Mouse (Mus musculus) adrenal gland, postnatal 14 days (tissue): ENCODE results near the gene Srsf10. TPM values are rescaled to one million over a fixed set of nuclear protein-coding genes. Genes with fewer than 3 reads are reported as not detected.

ENCODE experiments used
- DNase-seq: peaks from one replicate; pipeline ENCODE4 v3.0.0; 2021; ENCODE audit warnings: mixed read lengths
- total RNA-seq: library from RNA; stranded (reverse); gene quantifications from 2 replicates; pipeline ENCODE4 v1.2.3, GENCODE M21; 2021

The Srsf10 gene
- total RNA-seq, 1 experiment from 2014 or later = 119 TPM

DNA sequence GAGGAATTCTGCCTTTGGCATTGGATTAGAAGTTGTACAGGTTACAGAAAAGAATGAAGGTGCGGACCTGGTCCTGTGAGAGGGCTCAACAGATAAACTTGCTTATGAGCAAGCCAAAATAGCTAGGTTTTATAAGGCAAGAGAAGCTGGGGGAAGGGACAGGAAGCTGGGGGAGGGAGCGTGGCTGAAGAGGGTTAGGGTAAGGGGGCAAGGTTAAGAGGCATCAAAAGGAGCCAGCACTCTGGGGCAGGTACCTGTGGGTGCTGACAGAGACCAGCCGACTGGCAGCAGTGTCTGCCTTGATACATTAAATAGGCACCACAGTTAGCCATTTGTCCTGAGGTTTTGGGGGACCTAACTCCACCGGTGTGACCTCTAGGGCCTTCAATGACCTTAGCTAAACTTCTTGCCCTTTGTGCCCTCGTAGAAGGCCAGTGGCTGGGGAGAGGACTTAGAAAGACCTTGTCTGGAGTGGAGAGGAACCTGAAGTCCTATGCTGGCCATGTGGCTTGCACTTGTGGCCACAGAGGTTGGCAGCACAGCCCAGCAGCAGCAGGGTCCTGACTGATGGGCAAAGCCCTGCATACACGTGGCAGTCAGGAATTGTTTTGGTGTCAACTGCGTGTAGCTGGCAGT lies 28.5 kb downstream of the Srsf10 start:
- DNase-seq = peak; percentile 23

DNA sequence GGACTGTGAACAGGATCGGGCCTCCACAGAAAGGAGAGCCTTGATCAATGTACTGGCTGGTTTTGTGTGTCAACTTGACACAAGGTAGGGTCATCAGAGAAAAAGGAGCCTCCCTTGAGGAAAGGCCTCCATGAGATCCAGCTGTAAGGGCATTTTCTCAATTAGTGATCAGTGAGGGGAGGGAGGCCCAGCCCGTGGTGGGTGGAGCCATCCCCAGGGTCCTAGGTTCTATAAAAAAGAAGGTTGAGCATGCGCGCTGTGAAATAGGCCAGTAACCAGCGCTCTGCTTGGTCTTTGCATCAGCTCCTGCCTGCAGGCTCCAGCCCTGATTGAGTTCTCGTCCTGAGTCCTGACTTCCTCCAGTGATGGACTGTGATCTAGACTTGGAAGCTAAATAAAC lies 29.0 kb downstream of the Srsf10 start:
- DNase-seq = no peak

DNA sequence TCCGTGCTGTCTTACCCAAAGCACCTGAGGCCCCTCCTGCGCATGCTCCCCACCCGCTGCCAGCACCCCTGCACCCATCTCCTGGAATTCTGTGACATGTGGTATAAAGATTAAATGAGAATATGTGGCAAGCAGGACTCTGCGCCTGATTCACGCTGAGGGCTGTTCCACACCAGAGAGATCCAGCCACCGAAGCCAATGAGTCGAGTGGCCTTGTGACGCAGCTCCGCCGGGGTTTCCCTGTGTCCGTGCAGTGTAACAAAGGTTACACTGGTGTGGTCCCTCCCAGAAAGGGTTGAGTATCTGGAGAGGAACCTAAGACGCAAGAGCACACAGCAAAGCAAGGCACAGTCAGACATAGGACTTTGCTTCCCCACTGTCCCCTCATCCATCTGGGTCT lies 30.1 kb downstream of the Srsf10 start:
- DNase-seq = peak; percentile 74

DNA sequence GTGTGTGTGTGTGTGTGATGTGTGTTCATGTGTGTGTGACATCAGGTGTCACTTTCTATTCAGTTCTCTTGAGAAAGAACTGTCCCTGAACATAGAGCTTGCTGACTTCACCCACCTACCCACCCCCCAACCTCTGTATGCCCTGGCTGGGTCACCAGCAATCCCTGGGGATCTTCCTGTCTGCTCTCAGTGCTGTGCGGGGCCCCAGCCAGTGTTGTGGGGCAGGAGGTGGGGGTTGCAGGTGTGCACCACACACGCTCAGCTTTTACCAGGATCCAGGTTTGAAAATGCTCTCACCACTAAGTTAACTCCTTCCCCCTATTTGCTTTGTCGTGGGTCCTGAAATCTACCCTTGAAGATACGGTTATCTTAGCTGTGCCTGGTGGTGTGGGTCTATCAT lies 30.6 kb downstream of the Srsf10 start:
- no peak for DNase-seq

DNA sequence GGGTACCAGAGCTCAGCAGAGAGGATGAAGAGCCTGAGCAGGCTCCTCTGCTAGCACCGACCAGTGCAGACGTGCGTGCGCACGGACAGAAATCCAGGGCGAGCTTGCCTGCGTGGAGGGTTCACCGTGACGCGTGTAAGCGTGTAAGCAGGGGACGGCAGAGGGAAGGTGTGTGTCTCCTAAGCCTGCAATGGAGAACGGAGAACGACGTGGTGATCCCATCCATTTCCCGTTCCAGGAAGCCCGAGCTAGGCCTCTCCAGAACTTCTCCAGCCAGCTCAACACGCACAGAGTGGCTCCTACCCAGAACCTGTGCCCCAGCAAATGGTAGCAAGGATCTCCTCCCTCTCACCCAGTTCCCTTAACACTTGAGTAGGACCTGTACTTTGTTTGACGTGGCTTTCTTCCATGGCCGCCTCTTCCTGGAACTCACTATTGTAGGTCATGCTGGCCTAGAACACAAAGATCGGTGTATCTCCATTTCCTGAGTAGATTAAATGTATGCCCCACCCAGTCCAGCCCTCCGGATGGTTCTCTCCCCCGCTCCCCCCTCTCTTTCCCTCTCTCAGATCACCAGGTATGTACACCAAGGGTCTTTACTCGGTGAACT lies 33.0 kb downstream of the Srsf10 start:
- no peak for DNase-seq

DNA sequence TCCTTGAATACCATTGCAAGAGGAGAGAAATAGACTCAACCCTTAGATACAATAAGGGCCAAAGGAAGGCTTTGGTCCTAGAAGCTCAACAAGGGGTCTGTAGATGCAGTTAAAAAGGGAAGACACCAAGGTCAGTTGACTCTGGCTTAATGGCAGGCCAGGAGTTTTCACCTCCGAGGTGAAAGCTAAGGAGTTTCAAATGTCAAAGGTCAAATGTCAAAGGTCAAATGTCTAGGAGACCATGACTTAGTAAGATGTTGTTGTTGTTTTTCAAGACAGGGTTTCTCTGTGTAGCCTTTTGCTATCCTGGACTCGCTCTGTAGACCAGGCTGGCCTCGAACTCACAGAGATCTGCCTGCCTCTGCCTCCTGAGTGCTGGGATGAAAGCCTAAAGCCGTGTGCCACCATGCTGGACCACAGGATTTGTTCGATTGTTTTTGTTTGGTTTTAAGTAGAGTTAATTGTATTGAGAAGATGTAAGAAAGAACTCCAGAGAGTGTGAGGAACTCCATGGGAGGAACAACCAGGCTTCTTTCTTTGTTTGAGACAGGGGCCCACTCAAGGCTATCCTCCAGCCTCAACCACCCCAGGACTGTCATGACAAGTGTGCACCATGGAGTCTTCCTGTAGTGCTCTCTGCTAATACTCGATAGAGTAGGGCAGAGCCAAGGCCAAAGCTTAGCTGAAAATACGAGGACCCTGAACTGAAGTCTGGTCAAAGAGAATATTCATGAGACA lies 33.8 kb downstream of the Srsf10 start:
- DNase-seq = no peak

DNA sequence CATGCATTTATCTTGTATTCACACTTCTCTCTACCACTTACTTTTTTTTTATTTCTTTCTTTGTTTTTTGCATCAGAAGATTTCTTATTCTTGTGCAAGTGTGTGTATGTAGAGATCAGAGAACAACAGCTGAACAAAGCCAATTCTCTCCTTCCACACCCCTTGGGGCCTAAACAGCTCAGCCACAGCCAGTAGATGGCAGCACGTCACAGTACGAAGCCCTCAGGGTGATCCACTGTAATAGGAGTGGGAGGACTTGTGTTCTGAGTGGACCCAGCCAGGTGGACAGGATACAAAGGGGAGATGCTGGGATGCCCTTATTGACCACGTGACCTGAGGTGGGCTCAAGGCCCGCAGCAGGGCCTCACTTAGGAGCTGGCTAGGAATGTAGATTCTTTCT lies 34.3 kb downstream of the Srsf10 start:
- DNase-seq = peak; percentile 89

DNA sequence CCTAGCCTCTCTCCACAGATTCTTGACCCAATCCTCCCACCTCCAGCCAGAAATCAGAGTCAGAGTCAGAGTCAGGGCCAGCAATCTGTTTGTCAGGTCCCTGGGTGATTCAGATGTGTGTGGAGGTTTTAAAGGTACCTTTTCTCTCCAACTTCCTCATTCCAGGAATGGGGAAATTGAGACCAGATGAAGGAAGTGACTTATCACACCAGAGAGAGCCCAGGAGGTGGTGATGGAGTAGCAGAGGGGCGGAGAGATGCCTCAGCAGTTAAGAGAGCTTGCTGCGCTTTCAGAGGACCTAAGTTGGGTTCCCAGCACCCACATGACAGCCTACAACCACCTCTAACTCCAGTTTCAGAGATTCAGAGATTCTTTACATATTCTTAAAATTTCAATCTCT lies 36.0 kb downstream of the Srsf10 start:
- DNase-seq = no peak

DNA sequence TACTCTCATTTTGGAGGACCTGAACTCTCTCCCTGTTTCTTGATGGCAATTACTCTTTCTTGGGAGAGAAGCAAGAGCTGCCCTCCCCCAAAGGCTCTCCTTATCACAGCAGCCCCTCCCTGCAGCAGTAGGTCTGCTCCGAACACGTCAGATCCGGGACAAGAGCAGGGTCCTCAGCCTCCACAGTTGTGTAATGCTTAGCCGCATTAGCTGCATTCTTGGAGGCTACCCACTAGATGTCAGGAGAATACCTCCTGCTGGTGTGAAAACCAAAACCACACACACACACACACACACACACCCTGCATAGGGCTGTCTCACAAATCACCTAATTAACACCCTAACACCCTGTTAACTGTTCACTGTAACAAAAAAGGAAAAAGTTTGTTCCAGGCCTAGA lies 37.3 kb downstream of the Srsf10 start:
- DNase-seq = no peak

DNA sequence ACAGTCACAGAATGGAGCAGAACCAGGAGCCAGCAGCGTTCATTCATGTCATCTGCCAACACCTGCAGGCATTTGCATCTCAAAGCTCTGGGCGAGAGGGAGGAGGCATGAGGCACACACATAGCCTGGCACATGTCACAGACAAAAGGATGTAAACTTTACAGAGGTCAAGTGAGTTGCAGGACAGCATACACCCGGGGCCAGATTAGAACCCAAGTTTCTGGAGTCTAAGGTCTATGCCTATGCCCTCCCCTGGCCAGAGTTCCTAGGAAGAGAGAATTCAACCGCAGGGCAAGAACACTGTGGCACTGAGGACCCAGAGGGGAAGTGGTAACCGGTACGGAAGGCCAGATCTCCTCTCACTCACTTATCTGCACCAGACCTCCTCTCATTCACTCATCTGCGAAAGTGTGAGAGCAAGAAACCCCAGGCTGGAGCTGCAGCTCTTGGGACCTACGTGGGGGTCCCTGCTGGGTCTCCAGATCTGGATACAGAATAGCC lies 39.6 kb downstream of the Srsf10 start, which contains the start of gene Cnr2:
TSS of gene Cnr2 (plus strand) at position 324 of the 501 bp plus-strand sequence.
- no peak for DNase-seq

DNA sequence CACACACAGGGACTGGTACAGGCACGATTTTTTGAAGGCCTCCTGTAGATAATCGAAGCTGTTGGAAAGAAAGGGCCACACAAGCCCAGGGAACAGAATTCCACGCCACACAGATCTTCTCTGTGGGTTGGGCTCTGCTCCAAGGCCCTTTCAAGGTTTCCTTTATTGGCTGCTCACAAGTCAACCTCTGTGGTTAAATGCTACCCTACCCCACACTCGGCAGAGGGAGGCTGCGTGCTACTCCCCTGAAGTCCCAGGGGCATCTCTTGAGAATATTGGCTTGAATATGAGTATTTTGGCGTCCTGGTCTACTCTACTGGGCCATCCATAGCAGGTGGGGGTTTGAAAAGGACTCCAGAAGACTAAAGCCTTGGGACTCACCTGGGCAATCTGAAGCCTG lies 40.6 kb downstream of the Srsf10 start:
- DNase-seq = no peak

DNA sequence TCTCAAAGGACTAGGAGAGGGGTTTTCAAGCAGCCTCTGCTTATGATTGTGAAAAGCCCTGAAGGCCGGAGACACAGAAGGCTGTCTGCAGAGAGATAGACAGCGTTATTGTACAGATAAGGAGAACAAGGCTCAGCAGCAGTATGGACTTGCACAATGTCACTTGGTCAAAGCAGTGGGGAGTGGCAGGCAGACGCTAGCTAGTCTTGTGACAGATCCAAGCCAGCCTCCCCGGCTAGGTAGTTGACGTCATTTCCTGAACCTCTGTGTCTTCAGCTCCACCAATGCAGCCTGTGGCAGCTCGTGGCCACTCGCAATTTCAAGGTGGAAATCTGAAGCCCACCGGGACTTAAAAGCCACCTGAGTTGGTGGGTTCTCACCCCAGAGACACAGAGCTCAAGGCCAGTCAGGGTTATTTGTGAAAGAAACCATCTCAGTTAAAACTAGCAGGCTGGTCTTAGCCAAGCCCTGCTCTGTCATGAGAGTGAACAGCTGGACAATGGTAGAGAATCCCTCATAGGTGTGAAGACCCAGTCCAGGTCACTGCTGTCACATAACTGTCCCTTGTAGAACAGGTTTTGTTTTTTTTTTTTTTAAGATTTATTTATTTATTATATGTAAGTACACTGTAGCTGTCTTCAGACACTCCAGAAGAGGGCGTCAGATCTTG lies 43.0 kb downstream of the Srsf10 start:
- peak; percentile 70 for DNase-seq

DNA sequence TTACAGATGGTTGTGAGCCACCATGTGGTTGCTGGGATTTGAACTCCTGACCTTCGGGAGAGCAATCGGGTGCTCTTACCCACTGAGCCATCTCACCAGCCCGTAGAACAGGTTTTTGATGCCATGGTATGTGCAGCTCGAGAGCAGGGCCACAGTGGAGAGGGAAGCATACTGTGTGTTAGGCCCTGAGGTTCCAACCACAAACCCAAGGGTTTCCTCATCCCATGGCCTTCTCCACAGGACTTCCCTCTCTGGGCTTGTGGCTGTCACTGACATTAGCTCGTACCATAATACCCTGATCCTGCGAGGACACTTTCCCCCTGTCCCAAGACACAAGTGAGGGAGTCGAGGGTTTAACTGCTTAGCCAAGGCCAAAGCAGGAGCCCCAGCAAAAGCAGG lies 43.5 kb downstream of the Srsf10 start:
- no peak for DNase-seq

DNA sequence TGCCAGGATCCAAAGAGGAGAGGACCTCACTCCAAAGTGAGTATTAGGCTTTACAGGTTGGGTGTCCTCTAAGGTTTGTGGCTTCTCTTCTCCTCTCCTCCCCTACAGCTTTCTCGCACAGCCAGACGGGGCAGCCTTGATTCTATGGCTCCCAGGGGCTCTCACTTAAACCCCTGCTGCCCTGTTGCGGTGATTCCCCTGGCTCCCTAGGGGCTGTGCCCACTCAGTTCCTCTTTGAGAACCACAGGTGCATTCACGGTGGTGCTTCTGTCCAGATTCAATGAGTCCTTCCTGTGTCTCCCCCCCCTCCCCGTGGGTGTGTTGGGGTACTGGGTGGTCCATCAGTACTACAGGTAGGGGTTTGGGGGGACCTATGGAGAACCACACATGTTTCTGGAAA lies 44.5 kb downstream of the Srsf10 start:
- DNase-seq = no peak

DNA sequence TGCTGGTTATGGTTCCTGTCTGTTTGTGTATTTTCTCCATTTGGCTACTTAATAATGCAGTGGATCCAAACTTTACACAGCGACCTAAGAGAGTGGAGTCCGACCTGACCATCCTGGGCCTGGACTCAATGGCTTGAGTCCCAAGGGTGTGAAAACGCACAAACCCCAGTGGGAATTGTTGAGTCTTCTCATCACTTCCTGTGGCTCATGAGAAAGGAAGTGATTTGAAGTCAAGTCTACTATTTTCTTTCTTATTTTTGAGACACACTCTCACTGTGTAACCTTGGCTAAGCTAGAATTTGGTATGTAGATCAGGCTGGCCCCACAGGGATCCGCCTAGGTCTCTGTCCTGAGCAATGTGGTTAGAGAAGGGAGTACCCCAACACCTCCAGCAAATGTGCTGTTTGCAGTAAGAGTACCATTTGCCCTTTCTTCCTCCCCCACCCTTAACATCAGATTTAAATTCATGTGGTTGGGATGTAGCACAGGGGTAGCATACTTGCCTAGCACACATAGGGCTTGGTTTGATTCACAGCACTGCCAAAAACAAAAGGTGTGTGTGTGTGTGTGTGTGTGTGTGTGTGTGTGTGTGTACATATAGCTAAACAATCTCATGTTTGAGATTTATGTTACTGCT lies 47.2 kb downstream of the Srsf10 start:
- DNase-seq = no peak

DNA sequence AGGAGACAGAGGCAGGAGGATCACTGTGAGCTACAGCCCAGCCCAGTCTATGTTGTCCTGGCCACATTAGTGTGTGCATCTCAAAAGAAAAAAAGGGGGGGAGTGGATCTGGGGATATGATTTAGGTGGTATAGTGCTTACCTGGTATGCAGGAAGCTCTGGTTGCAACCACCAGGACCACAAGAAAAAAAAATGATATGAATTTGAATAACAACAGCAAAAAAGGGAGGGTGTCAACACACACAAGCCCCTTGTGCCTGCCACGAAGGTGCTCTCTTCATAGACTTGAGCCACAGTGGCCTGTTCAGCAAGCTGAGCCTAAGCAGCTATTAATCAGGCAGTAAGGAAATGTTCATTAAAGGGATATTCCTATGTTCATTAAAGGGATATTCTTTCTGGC lies 49.3 kb downstream of the Srsf10 start:
- no peak for DNase-seq

DNA sequence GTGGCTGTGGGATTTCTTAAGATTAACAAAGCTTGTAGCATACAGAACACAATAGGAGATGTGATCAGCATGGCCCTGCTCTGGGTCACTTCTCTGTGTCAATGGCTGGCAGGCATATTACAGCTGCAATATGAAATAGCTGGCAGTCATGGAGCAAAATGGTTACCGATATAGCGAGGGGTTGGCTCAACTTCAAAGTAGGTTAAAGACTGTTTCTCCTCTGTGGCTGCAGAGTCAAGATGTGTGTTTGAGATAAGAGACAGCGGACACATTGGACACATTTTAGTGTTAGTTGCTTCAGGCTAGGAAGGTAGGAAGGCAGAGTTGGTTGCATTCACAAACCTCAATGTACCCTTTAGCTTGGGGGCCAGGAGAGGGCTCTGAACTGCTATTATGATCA lies 51.1 kb downstream of the Srsf10 start:
- DNase-seq = no peak

DNA sequence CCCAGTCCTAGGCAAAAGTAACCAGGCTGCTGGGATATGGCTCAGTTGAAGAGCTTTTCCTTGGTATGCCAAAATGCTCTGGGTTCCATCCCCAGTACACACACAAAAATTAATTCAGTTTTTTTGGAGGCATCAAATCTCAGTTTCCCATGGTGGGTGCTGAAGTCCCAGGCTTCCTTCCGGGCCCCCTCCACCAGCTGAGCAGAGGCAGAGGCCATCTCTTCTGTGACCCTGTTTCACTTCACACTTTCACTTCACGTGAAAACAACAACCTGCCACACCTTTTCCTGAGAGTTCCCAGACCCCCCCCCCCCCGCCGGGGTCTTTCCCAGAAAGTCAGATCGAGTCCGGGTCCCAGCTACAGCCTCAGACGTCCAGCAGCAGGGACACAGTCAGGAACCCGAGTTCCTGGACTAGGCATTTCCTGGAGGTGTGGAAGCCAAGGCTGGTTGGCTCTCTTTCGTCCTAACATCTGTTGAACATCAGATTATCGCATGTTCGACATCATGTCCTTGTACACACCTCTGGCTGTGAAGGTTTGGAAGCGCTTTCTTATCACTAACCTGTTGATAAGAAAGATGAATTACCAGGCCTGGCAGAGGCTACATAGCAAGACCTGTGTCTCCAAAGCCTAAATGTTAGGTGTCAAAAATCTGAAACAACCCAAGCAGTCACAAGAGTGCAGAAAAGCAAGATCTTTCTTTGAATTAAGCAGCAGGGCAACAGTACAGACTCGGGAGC lies 53.9 kb downstream of the Srsf10 start:
- no peak for DNase-seq

DNA sequence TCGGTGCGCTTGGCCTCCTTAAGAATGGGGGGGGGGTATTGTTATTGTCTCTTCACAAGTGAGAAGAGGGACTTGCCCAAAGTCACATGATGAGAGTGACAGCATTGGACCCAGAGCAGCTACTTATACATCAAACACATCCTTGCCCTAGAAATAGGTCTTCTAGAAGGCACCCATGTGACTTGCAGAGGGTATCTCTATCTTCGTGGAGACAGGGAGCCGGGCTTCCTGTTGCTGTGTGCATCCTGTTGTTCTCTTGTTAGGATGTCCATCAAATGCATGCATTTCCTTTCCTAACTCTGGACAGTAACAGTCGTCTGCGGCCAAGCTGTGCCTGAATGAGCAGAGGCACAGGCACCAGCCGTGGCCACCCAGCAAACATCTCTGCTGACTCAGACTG lies 56.0 kb downstream of the Srsf10 start:
- no peak for DNase-seq

DNA sequence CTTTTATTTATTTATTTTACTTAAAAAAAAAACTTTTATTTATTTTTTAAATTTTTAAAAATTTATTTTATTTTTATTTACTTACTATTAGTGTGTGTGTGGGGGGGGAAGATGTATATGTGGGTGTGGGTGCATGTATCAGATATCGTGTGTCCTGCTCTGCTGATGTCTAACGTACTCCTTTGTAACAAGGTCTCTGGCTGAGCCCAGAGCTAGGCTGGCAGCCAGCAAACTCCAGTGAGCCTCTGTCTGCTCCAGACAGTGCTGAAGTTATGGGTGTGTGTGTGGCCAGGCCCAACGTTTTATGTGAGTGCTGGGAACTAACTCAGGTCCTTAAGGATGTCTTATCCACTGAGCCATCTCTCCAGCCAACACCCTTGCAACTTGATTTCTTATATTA lies 56.6 kb downstream of the Srsf10 start:
- no peak for DNase-seq

DNA sequence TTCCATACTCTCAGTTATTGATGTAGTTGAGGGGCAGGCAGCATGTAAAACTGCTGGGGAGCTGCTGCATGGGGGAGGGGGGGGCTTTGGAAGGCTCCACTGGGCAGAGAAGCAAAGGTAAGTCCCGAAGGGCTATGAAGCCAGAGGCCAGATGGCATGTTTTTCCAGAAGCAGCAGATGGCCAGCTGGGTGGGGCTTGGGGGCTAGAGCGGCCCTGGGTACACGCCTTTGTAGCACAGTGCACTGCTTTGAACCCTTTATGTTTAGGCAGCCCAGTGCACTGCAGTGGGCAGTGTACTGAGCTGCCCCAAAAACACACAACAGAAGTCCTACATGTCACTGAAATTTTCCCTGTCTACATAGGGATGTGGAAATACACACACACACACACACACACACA lies 57.3 kb downstream of the Srsf10 start:
- no peak for DNase-seq

DNA sequence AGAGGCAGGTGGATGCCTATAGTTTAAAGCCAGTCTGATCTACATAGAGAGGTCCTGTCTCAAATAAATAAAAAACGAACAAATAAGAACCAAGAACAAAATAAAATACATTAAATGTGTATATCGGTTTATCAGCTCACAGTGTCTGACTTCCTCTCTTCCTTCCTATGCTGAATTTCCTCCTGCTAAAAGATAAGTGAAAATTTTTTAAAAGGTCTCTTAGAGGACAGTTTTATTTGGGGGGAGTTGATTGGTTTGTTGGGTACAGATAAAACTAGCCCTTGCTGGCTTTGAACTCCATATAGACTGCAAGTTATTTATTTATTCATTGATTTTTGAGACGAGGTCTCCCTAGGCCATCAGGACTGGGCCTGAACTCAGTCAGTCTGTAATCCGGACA lies 57.9 kb downstream of the Srsf10 start:
- DNase-seq = no peak
